Mouse (Mus musculus) lung, embryonic 16.5 days (tissue): ENCODE data around the gene Taf8. TPM values are rescaled to one million over a fixed set of nuclear protein-coding genes. Genes with fewer than 3 reads are reported as not detected.

ENCODE experiments used
- ATAC-seq: fragments of 200-750 bp; cut with Nextera tagmentation; 2 replicates; pipeline ENCODE4 v1.8.0; 2017; ENCODE audit warnings: low read depth, mild to moderate bottlenecking, moderate library complexity
- H3K27ac ChIP-seq: fragments of 300-500 bp; sonication (generic); 2 replicates; pipeline ENCODE4 v1.5.1; 2014; ENCODE audit warnings: mild to moderate bottlenecking, control low read depth, low read length
- H3K27me3 ChIP-seq: fragments of 300-500 bp; sonication (generic); 2 replicates; pipeline ENCODE4 v1.6.1; 2014; ENCODE audit warnings: low read depth, low read length, mixed read lengths; ENCODE audit not compliant: control insufficient read depth, insufficient read depth
- H3K36me3 ChIP-seq: fragments of 300-500 bp; sonication (generic); 2 replicates; pipeline ENCODE4 v1.6.1; 2014; ENCODE audit warnings: low read length; ENCODE audit not compliant: control insufficient read depth, insufficient read depth
- H3K4me1 ChIP-seq: fragments of 300-500 bp; sonication (generic); replicated peaks from 2 replicates; pipeline ENCODE4 v1.6.1; 2014; ENCODE audit warnings: low read length, mixed read lengths; ENCODE audit not compliant: control insufficient read depth, insufficient read depth
- H3K4me2 ChIP-seq: fragments of 300-500 bp; sonication (generic); 2 replicates; pipeline ENCODE4 v1.6.1; 2014; ENCODE audit warnings: low read depth, low read length, control low read depth
- H3K4me3 ChIP-seq: fragments of 300-500 bp; sonication (generic); 2 replicates; pipeline ENCODE4 v1.5.1; 2014; ENCODE audit warnings: mild to moderate bottlenecking, low read length, control low read depth
- H3K9ac ChIP-seq: fragments of 300-500 bp; sonication (generic); 2 replicates; pipeline ENCODE4 v1.6.1; 2014; ENCODE audit warnings: low read length, control low read depth
- H3K9me3 ChIP-seq: fragments of 300-500 bp; sonication (generic); 2 replicates; pipeline ENCODE4 v1.6.1; 2016; ENCODE audit warnings: low read length; ENCODE audit not compliant: control insufficient read depth
- WGBS: fragments of 180-500 bp; shearing (Covaris S2); extraction: QIAGEN DNeasy Blood & Tissue Kit; methylation state at CpG from one replicate; pipeline ENCODE4 v1.1.7; 2014; 5-methylcytosine and 5-hydroxymethylcytosine counted together
- polyA plus RNA-seq: library from polyadenylated mRNA; unstranded; fragments of >200 nt; fragmentation: Nextera tagmentation; extraction: Ambion mirVana; gene quantifications from 2 replicates; pipeline ENCODE4 v1.2.1, GENCODE M21; 2015

The Taf8 gene
- polyA plus RNA-seq, 1 experiment from 2014 or later = 30.9 TPM

DNA sequence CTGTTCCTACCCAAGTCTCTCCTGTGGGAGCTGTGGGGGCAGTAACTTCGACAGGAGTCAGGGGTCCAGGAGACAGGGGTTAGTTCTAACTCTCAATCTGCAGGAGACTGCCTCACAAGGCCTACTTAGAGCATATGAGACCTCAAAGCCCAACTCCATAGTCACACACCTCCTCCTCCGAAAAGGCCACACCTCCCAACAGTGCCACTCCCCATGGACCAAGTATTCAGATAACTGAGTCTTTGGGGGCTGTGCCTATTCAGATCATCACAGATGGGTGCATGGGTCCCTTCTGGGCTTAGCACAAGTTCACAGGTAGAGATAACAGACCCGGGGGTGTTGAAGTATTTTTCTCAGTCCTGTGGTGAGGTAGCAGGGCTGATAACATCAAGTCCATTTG, 40.4 kb downstream of the Taf8 start:
- Histone ChIP-seq H3K4me3 (no peak overlapping the region), H3K9me3 (no peaks in the 10 kb centered on the region), H3K27ac (peak overlapping the region; percentile 40), H3K4me1 (peaks cover 17% of the 10 kb centered on the region), H3K9ac (no peak overlapping the region), H3K4me2 (no peak overlapping the region), H3K27me3 (no peaks in the 10 kb centered on the region), H3K36me3 (no peaks in the 10 kb centered on the region)
- ATAC-seq = no peak
- WGBS = 40% methylated on average over 3 of the region's 3 CpGs

DNA sequence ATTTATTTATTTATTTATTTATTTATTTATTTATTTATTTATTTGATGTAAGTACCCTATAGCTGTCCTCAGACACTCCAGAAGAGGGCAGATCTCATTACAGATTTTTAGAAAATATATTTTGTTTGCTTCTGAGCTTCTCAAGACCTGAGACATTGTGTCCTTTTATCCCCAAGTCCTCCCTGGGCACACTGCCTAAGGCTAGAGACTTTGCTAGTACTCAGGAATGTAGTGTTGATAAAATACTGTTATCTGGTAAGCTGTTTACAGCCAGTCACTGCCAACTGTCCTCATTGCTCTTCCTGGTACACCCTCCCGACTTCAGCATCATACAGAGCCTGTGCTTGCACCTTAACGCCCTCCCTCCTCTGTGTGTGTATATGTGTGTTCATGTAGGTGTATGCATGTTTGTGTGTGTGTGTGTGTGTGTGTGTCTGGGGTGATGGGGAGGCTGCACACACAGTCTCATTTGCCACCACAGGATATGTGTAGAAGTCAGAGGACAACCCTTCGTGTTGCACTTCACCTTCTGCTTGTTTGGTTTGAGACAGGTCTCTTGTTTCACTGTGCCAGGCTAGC, 42.7 kb downstream of the Taf8 start:
- Histone ChIP-seq H3K36me3 (no peaks in the 10 kb centered on the region), H3K4me2 (no peak overlapping the region), H3K9me3 (no peaks in the 10 kb centered on the region), H3K27me3 (no peaks in the 10 kb centered on the region), H3K4me1 (peaks cover 21% of the 10 kb centered on the region), H3K9ac (no peak overlapping the region), H3K4me3 (no peak overlapping the region), H3K27ac (no peak overlapping the region)
- ATAC-seq = no peak
- WGBS = 46% methylated on average over 3 of the region's 3 CpGs

DNA sequence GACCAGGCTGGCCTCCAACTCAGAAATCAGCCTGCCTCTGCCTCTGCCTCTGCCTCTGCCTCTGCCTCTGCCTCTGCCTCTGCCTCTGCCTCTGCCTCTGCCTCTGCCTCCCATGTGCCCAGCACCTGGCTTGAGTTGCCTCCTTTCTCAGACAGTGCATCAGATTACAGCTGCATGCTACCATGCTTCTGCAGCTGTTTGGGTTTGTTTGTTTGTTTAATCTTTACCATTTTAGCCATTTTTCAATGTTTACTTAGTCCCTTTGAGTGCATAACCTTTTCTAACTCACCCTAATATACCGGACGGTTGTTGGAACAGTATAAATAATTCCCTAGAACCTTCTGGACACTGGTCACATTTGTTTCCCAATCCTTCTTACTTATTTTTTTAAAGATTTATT, 43.2 kb downstream of the Taf8 start:
- no peak overlapping the region for H3K27ac ChIP-seq
- no peaks in the 10 kb centered on the region for H3K9me3 ChIP-seq
- no peak overlapping the region for H3K9ac ChIP-seq
- 81% methylated on average over 2 of the region's 2 CpGs for WGBS
- H3K4me1 ChIP-seq = peaks cover 23% of the 10 kb centered on the region
- H3K27me3 ChIP-seq = no peaks in the 10 kb centered on the region
- no peak overlapping the region for H3K4me3 ChIP-seq
- no peak overlapping the region for H3K4me2 ChIP-seq
- no peaks in the 10 kb centered on the region for H3K36me3 ChIP-seq
- no peak for ATAC-seq

GRCm38 (mm10) chr17:47458310-47458709, 43.8 kb downstream of the Taf8 start:
- H3K9ac ChIP-seq = no peak overlapping the region
- no peaks in the 10 kb centered on the region for H3K9me3 ChIP-seq
- no peaks in the 10 kb centered on the region for H3K36me3 ChIP-seq
- H3K4me2 ChIP-seq = no peak overlapping the region
- H3K27ac ChIP-seq = no peak overlapping the region
- 71% methylated on average over 13 of the region's 13 CpGs for WGBS
- H3K4me1 ChIP-seq = peaks cover 22% of the 10 kb centered on the region
- no peaks in the 10 kb centered on the region for H3K27me3 ChIP-seq
- H3K4me3 ChIP-seq = no peak overlapping the region
- no peak for ATAC-seq

DNA sequence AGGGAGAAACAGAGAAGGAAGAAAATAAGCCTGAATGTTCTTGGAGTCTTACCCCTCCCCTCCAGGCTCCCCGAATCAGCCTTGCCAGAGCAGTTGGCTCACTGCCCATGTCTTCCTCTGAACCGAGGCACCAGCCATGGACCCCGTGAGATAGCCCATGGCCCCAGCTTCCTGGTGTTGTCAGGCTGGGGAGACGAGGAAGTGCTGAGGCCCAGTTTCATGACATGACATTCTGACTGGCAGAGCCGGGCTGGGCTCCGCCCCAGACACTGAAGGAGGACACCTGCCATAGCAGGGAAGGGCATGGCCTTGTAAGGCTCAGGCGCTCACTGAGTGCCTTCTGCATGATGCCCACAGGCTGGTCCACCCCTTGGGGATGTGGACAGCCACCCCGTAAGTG, 47.4 kb downstream of the Taf8 start:
- H3K27me3 ChIP-seq = no peaks in the 10 kb centered on the region
- H3K36me3 ChIP-seq = no peaks in the 10 kb centered on the region
- H3K4me3 ChIP-seq = no peak overlapping the region
- no peak overlapping the region for H3K9ac ChIP-seq
- H3K4me1 ChIP-seq = peaks cover 24% of the 10 kb centered on the region
- H3K4me2 ChIP-seq = no peak overlapping the region
- WGBS = 40% methylated on average over 8 of the region's 8 CpGs
- H3K9me3 ChIP-seq = no peaks in the 10 kb centered on the region
- H3K27ac ChIP-seq = no peak overlapping the region
- no peak for ATAC-seq

GRCm38 (mm10) chr17:47452886-47453285, 49.2 kb downstream of the Taf8 start:
- Histone ChIP-seq H3K9me3 (no peaks in the 10 kb centered on the region), H3K4me2 (no peak overlapping the region), H3K4me3 (no peak overlapping the region), H3K27ac (no peak overlapping the region), H3K9ac (no peak overlapping the region; the same call in 1 of the 2 replicates), H3K36me3 (no peaks in the 10 kb centered on the region), H3K4me1 (peaks cover 38% of the 10 kb centered on the region), H3K27me3 (no peaks in the 10 kb centered on the region)
- no peak for ATAC-seq
- WGBS = 43% methylated on average over 7 of the region's 7 CpGs

GRCm38 (mm10) chr17:47450880-47451565, 51.1 kb downstream of the Taf8 start:
- Histone ChIP-seq H3K4me1 (peaks cover 42% of the 10 kb centered on the region), H3K36me3 (no peaks in the 10 kb centered on the region), H3K4me2 (no peak overlapping the region), H3K9me3 (no peaks in the 10 kb centered on the region), H3K27me3 (no peaks in the 10 kb centered on the region), H3K27ac (peak overlapping the region; percentile 64), H3K4me3 (no peak overlapping the region), H3K9ac (no peak overlapping the region)
- WGBS = 50% methylated on average over 12 of the region's 12 CpGs
- peak; percentile 85 for ATAC-seq

GRCm38 (mm10) chr17:47450239-47450638, 51.9 kb downstream of the Taf8 start:
- WGBS = 42% methylated on average over 7 of the region's 7 CpGs
- Histone ChIP-seq H3K9ac (no peak overlapping the region), H3K9me3 (no peaks in the 10 kb centered on the region), H3K36me3 (no peaks in the 10 kb centered on the region), H3K4me1 (peaks cover 47% of the 10 kb centered on the region), H3K4me2 (no peak overlapping the region), H3K27me3 (no peaks in the 10 kb centered on the region), H3K27ac (no peak overlapping the region), H3K4me3 (no peak overlapping the region)
- ATAC-seq = no peak

GRCm38 (mm10) chr17:47449432-47449831, 52.7 kb downstream of the Taf8 start:
- Histone ChIP-seq H3K4me3 (no peak overlapping the region), H3K27me3 (no peaks in the 10 kb centered on the region), H3K36me3 (no peaks in the 10 kb centered on the region), H3K4me2 (no peak overlapping the region), H3K9ac (no peak overlapping the region), H3K4me1 (peaks cover 43% of the 10 kb centered on the region), H3K27ac (peak overlapping the region; percentile 43; the same call in 1 of the 2 replicates), H3K9me3 (no peaks in the 10 kb centered on the region)
- WGBS = 56% methylated on average over 5 of the region's 5 CpGs
- ATAC-seq = no peak
